Mouse (Mus musculus) midbrain, embryonic 11.5 days (tissue): ENCODE results near the gene Mtr. TPM values are rescaled to one million over a fixed set of nuclear protein-coding genes. Genes with fewer than 3 reads are reported as not detected.

Source experiments
- ATAC-seq: fragments of 200-750 bp; cut with Nextera tagmentation; 2 replicates; pipeline ENCODE4 v1.8.0; 2017; ENCODE audit warnings: moderate TSS enrichment, moderate library complexity; ENCODE audit not compliant: low FRiP score
- DNase-seq: peaks from one replicate; pipeline ENCODE4 v3.0.0; 2015; ENCODE audit warnings: low spot score; ENCODE audit errors: missing footprints
- H3K27ac ChIP-seq: fragments of 300-500 bp; sonication (generic); 2 replicates; pipeline ENCODE4 v1.5.1; 2014; ENCODE audit warnings: low read depth, low read length
- H3K27me3 ChIP-seq: fragments of 300-500 bp; sonication (generic); 2 replicates; pipeline ENCODE4 v1.6.1; 2014; ENCODE audit warnings: mild to moderate bottlenecking, low read length, moderate library complexity, mixed read lengths; ENCODE audit not compliant: control insufficient read depth, insufficient read depth
- H3K36me3 ChIP-seq: fragments of 300-500 bp; sonication (generic); 2 replicates; pipeline ENCODE4 v1.6.1; 2014; ENCODE audit warnings: mild to moderate bottlenecking, low read length, moderate library complexity, mixed read lengths; ENCODE audit not compliant: control insufficient read depth, insufficient read depth
- H3K4me1 ChIP-seq: fragments of 300-500 bp; sonication (generic); 2 replicates; pipeline ENCODE4 v1.6.1; 2014; ENCODE audit warnings: low read length; ENCODE audit not compliant: control insufficient read depth, insufficient read depth
- H3K4me2 ChIP-seq: fragments of 300-500 bp; sonication (generic); 2 replicates; pipeline ENCODE4 v1.6.1; 2014; ENCODE audit warnings: mild to moderate bottlenecking, moderate library complexity
- H3K4me3 ChIP-seq: fragments of 300-500 bp; sonication (generic); 2 replicates; pipeline ENCODE4 v1.5.1; 2014; ENCODE audit warnings: low read depth, low read length
- H3K9ac ChIP-seq: fragments of 300-500 bp; sonication (generic); 2 replicates; pipeline ENCODE4 v1.6.1; 2014; ENCODE audit warnings: low read length
- H3K9me3 ChIP-seq: fragments of 300-500 bp; sonication (generic); 2 replicates; pipeline ENCODE4 v1.6.1; 2016; ENCODE audit warnings: low read length; ENCODE audit not compliant: control insufficient read depth
- WGBS: fragments of 180-500 bp; shearing (Covaris S2); extraction: QIAGEN DNeasy Blood & Tissue Kit; methylation state at CpG from one replicate; pipeline ENCODE4 v1.1.7; 2014; 5-methylcytosine and 5-hydroxymethylcytosine counted together
- polyA plus RNA-seq: library from polyadenylated mRNA; unstranded; fragments of >200 nt; fragmentation: Nextera tagmentation; extraction: Ambion mirVana; gene quantifications from 2 replicates; pipeline ENCODE4 v1.2.1, GENCODE M21; 2014

Mtr gene
- polyA plus RNA-seq, 1 experiment from 2014 or later, result 13.5 TPM

GRCm38 (mm10) chr13:12255911-12256705 lies 1.8 kb downstream of the Mtr start:
- WGBS, result 77% methylated on average over 3 of the region's 3 CpGs
- Histone ChIP-seq H3K9ac (no peak overlapping the region), H3K36me3 (no peaks in the 10 kb centered on the region), H3K9me3 (no peaks in the 10 kb centered on the region), H3K4me1 (peaks cover 4% of the 10 kb centered on the region; the same call in 1 of the 2 replicates), H3K4me3 (peak overlapping the region; percentile 77; the same call in 1 of the 2 replicates), H3K27me3 (no peaks in the 10 kb centered on the region), H3K27ac (no peak overlapping the region), H3K4me2 (peak overlapping the region; percentile 60)
- DNase-seq, result no peak
- no peak for ATAC-seq

DNA sequence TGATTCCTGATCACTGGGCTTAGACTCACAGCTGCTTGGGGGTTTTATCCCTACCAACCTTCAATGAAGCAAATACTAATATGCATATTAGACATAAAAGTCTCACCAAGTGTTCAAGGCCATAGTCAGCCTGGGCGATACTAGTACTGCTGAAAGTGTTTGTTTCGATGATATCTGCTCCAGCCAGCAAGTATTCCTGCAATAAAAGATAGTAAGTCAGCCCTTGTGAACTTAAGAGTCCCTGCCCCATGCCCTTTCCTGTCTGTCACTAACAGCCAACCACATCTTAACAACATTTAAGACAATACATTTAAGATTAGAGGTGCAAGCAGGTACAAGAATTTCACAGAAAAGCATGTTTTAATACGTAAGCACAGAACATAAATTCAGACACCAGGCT lies 7.4 kb downstream of the Mtr start:
- Histone ChIP-seq H3K9ac (no peak overlapping the region), H3K4me3 (no peak overlapping the region), H3K9me3 (no peaks in the 10 kb centered on the region), H3K27me3 (no peaks in the 10 kb centered on the region), H3K4me1 (no peaks in the 10 kb centered on the region), H3K36me3 (peaks cover 5% of the 10 kb centered on the region; the same call in 1 of the 2 replicates), H3K27ac (no peak overlapping the region), H3K4me2 (no peak overlapping the region)
- ATAC-seq, result no peak
- no peak for DNase-seq
- over 99% methylated on average over 3 of the region's 3 CpGs for WGBS

DNA sequence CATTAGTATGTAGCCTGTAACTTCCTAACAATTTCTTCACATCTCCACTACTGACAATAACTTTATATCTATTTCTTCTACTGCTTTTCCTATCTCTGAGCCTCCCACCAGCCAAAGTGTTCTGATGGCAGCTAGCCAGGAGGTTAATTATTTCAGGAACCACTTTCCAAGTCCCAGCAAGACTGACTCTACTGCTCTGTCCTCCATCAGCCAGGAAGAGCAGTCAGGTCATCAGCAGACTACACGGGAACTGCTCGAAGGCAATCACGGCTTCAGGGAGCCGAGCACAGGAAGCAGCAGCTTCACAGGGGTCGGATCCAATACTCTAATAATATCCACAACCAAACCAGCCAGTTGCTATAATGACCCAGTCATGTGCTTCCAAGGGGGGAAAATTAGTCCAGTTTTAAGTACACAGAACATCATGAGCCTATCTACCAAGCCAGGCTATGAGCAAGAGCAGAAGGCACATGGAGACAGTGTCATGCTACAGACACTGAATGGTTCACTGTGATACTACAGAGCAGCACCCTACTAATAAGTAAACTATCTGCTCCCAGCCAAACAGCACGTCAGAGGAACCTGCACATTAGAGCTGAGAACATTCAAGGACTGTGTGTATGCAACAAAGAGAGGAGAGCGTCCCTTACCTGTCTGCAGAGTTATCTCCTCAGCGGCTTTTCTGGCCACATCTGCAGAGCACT lies 8.6 kb downstream of the Mtr start:
- no peak for ATAC-seq
- Histone ChIP-seq H3K27me3 (no peaks in the 10 kb centered on the region), H3K4me2 (no peak overlapping the region), H3K36me3 (peaks cover 5% of the 10 kb centered on the region; the same call in 1 of the 2 replicates), H3K9me3 (no peaks in the 10 kb centered on the region), H3K9ac (no peak overlapping the region), H3K4me1 (no peaks in the 10 kb centered on the region), H3K4me3 (no peak overlapping the region), H3K27ac (no peak overlapping the region)
- 92% methylated on average over 8 of the region's 8 CpGs for WGBS
- DNase-seq, result no peak

DNA sequence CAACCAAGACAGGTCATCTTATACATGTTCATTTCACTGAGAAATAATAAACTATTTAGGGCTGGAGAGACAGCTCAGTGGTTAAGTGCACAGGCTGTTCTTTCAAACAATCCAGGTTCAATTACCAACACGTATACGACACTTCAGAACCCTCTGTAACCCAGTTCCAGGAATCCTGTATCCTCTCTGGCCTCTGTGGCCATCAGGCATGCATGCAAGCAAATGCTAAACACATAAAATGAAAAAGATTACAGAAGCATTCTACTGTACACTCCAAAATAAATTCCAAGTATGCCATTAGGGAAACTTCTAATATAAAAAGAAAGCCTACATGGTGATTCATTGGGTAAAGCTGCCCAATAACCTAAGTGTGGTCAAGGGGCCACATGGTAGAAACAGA lies 12.0 kb downstream of the Mtr start:
- Histone ChIP-seq H3K4me2 (no peak overlapping the region), H3K27ac (no peak overlapping the region), H3K9me3 (no peaks in the 10 kb centered on the region), H3K27me3 (no peaks in the 10 kb centered on the region), H3K36me3 (peaks cover 5% of the 10 kb centered on the region; the same call in 1 of the 2 replicates), H3K4me3 (no peak overlapping the region), H3K4me1 (no peaks in the 10 kb centered on the region), H3K9ac (no peak overlapping the region)
- no peak for DNase-seq
- 98% methylated on average over 2 of the region's 2 CpGs for WGBS
- ATAC-seq, result no peak

GRCm38 (mm10) chr13:12243991-12244390 lies 13.9 kb downstream of the Mtr start:
- Histone ChIP-seq H3K4me3 (no peak overlapping the region), H3K9ac (no peak overlapping the region), H3K27ac (no peak overlapping the region), H3K27me3 (no peaks in the 10 kb centered on the region), H3K4me2 (no peak overlapping the region), H3K9me3 (no peaks in the 10 kb centered on the region), H3K4me1 (no peaks in the 10 kb centered on the region), H3K36me3 (peaks cover 2% of the 10 kb centered on the region; the same call in 1 of the 2 replicates)
- DNase-seq (no peak), ATAC-seq (no peak)
- WGBS, result 90% methylated on average over 4 of the region's 4 CpGs

GRCm38 (mm10) chr13:12232141-12232540 lies 25.8 kb downstream of the Mtr start:
- Histone ChIP-seq H3K9me3 (no peaks in the 10 kb centered on the region), H3K4me2 (no peak overlapping the region), H3K36me3 (peaks cover 10% of the 10 kb centered on the region), H3K4me1 (no peaks in the 10 kb centered on the region), H3K27ac (no peak overlapping the region), H3K27me3 (no peaks in the 10 kb centered on the region), H3K9ac (no peak overlapping the region), H3K4me3 (no peak overlapping the region)
- DNase-seq (no peak), ATAC-seq (no peak)
- 92% methylated on average over 4 of the region's 4 CpGs for WGBS

DNA sequence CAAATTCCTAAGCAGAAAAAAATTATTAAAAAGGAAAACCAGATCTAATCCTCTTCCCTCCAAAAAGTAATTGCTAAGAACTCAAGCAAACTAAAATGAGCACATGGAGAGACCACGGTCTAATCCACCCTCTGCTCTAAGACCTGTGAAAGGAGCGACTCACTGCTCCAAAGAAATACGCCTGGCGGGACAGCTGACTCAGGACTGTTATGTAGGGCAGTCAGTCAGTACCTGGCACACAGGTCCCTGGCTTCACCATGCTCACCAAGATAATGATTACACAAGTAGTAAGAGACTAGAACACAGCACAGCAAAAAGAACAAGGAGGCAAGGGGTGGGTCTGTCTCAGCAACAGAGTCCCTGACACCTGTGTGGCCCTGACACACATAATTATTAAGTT lies 29.7 kb downstream of the Mtr start:
- 85% methylated on average over 4 of the region's 4 CpGs for WGBS
- DNase-seq, result no peak

GRCm38 (mm10) chr13:12227606-12228005 lies 30.3 kb downstream of the Mtr start:
- H3K4me2 ChIP-seq, result no peak overlapping the region
- no peak overlapping the region for H3K4me3 ChIP-seq
- no peaks in the 10 kb centered on the region for H3K4me1 ChIP-seq
- DNase-seq, result no peak
- no peak for ATAC-seq
- H3K9ac ChIP-seq, result no peak overlapping the region
- 89% methylated on average over 5 of the region's 5 CpGs for WGBS
- H3K9me3 ChIP-seq, result no peaks in the 10 kb centered on the region
- H3K36me3 ChIP-seq, result peaks cover 10% of the 10 kb centered on the region
- H3K27ac ChIP-seq, result no peak overlapping the region
- no peaks in the 10 kb centered on the region for H3K27me3 ChIP-seq

More for the DNA sequence above, 29.7 kb downstream of the Mtr start:
- H3K4me2 ChIP-seq, result no peak overlapping the region
- no peak overlapping the region for H3K9ac ChIP-seq
- no peak overlapping the region for H3K4me3 ChIP-seq
- H3K36me3 ChIP-seq, result peaks cover 11% of the 10 kb centered on the region
- ATAC-seq, result no peak
- H3K9me3 ChIP-seq, result no peaks in the 10 kb centered on the region
- no peaks in the 10 kb centered on the region for H3K27me3 ChIP-seq
- H3K4me1 ChIP-seq, result no peaks in the 10 kb centered on the region
- no peak overlapping the region for H3K27ac ChIP-seq

DNA sequence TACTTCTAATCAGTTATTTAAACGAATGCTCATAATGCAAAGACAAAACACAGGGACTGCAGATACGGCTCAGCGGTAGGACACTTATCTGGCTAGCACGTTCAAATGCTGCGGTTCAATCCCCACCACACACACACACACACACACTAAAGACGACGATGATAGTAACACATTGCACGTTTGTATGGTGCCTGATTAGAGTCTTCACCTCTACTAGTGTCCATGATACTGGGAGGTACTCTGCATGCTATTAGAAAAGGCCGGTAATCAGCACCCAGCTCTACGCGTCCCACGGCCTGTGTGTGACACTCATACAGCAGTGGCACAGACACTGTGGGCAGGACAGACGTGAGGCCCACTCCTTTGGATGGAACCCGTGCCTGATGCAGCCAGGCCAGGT lies 39.3 kb downstream of the Mtr start:
- no peak overlapping the region for H3K4me2 ChIP-seq
- 96% methylated on average over 14 of the region's 14 CpGs for WGBS
- ATAC-seq (no peak), DNase-seq (no peak)
- H3K4me1 ChIP-seq, result no peaks in the 10 kb centered on the region
- H3K9ac ChIP-seq, result no peak overlapping the region
- H3K4me3 ChIP-seq, result no peak overlapping the region
- peaks cover 11% of the 10 kb centered on the region; the same call in 1 of the 2 replicates for H3K36me3 ChIP-seq
- no peaks in the 10 kb centered on the region for H3K27me3 ChIP-seq
- H3K27ac ChIP-seq, result no peak overlapping the region
- H3K9me3 ChIP-seq, result no peaks in the 10 kb centered on the region
